Mouse (Mus musculus) kidney, postnatal 0 days (tissue): ENCODE data around the gene Akap9. TPM values are rescaled to one million over a fixed set of nuclear protein-coding genes. Genes with fewer than 3 reads are reported as not detected.
A peak's percentile ranks its signal among the peaks of the same experiment; 100 is the strongest.

Source experiments
- ATAC-seq: fragments of 200-750 bp; cut with Nextera tagmentation; replicated peaks from 2 replicates; pipeline ENCODE4 v1.8.0; 2017; ENCODE audit warnings: low read depth, moderate number of reproducible peaks, moderate TSS enrichment, moderate library complexity; ENCODE audit not compliant: low FRiP score
- DNase-seq: peaks from one replicate; pipeline ENCODE4 v3.0.0-alpha.2; 2016; ENCODE audit warnings: low spot score
- H3K27ac ChIP-seq: fragments of 300-500 bp; sonication (generic); 2 replicates; pipeline ENCODE4 v1.5.1; 2014; ENCODE audit warnings: mild to moderate bottlenecking
- H3K27me3 ChIP-seq: fragments of 300-500 bp; sonication (generic); 2 replicates; pipeline ENCODE4 v1.6.1; 2014; ENCODE audit warnings: low read length, mixed read lengths; ENCODE audit not compliant: insufficient read depth
- H3K36me3 ChIP-seq: fragments of 300-500 bp; sonication (generic); 2 replicates; pipeline ENCODE4 v1.6.1; 2014; ENCODE audit warnings: low read length, mixed read lengths; ENCODE audit not compliant: insufficient read depth
- H3K4me1 ChIP-seq: fragments of 300-500 bp; sonication (generic); replicated peaks from 2 replicates; pipeline ENCODE4 v1.6.1; 2014; ENCODE audit warnings: antibody characterized with exemption, low read length, mixed read lengths; ENCODE audit not compliant: insufficient read depth
- H3K4me2 ChIP-seq: fragments of 300-500 bp; sonication (generic); 2 replicates; pipeline ENCODE4 v1.6.1; 2014; ENCODE audit warnings: mild to moderate bottlenecking, low read length, moderate library complexity, mixed read lengths
- H3K4me3 ChIP-seq: fragments of 300-500 bp; sonication (generic); replicated peaks from 2 replicates; pipeline ENCODE4 v1.5.1; 2014; ENCODE audit warnings: low read depth, low read length
- H3K9ac ChIP-seq: fragments of 300-500 bp; sonication (generic); 2 replicates; pipeline ENCODE4 v1.6.1; 2014; ENCODE audit warnings: low read depth, low read length
- H3K9me3 ChIP-seq: fragments of 300-500 bp; sonication (generic); replicated peaks from 2 replicates; pipeline ENCODE4 v1.6.1; 2016; ENCODE audit warnings: low read length, inconsistent platforms, mixed read lengths
- CTCF ChIP-seq: IDR thresholded peaks from 2 replicates; pipeline ENCODE4 v1.5.1; 2016; ENCODE audit warnings: antibody characterized with exemption, low read depth, mild to moderate bottlenecking, moderate library complexity
- WGBS: fragments of 180-500 bp; shearing (Covaris S2); extraction: QIAGEN DNeasy Blood & Tissue Kit; methylation state at CpG from one replicate; pipeline ENCODE4 v1.1.7; 2014; 5-methylcytosine and 5-hydroxymethylcytosine counted together
- polyA plus RNA-seq: library from polyadenylated mRNA; unstranded; fragments of >200 nt; fragmentation: Nextera tagmentation; extraction: Ambion mirVana; gene quantifications from 2 replicates; pipeline ENCODE4 v1.2.1, GENCODE M21; 2015

Gene Akap9
- polyA plus RNA-seq, 1 experiment from 2014 or later = 110 TPM

- no peak overlapping the region for H3K4me3 ChIP-seq
- H3K9me3 ChIP-seq = no peaks in the 10 kb centered on the region
- H3K27ac ChIP-seq = no peak overlapping the region
- no peaks in the 10 kb centered on the region for H3K27me3 ChIP-seq
- no peaks in the 10 kb centered on the region for H3K4me1 ChIP-seq
- no peak overlapping the region for H3K4me2 ChIP-seq
- no peak for TF ChIP-seq CTCF
- no peak for DNase-seq
- no peaks in the 10 kb centered on the region for H3K36me3 ChIP-seq
- WGBS = 88% methylated on average over 2 of the region's 2 CpGs
- no peak for ATAC-seq
- H3K9ac ChIP-seq = no peak overlapping the region
Observed at GRCm38 (mm10) chr5:3922350-3922749, 5.5 kb upstream of the Akap9 start.

DNA sequence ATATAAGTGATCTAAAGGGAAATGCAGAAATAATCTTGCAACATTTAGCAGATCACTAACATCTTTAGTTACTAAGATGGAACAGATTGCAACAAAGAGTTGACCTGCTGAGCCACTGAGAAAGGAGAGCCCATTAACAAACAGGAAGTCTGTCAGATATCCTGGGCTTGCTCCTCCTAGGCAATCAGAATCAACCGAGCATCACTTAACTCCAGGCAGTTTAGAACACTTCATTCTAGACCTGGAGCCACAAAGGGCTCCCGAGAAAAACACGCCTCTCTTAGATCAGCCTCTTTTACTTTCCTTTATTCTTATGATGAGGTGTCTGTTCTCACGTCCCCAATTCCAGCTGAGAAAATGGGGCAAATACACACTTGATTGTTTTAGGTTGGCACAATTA lies 1.2 kb upstream of the Akap9 start:
- Histone ChIP-seq H3K4me1 (0 out of 2 replicates have a peak, but pooled peaks cover 7% of the 10 kb centered on the region), H3K36me3 (no peaks in the 10 kb centered on the region), H3K9ac (no peak overlapping the region), H3K27ac (no peak overlapping the region), H3K4me3 (no peak overlapping the region), H3K27me3 (no peaks in the 10 kb centered on the region), H3K9me3 (no peaks in the 10 kb centered on the region), H3K4me2 (no peak overlapping the region)
- no peak for TF ChIP-seq CTCF
- DNase-seq (no peak), ATAC-seq (no peak)
- WGBS = 31% methylated on average over 4 of the region's 4 CpGs

- no peak for TF ChIP-seq CTCF
- Histone ChIP-seq H3K9me3 (no peaks in the 10 kb centered on the region), H3K27ac (peak overlapping the region; percentile 95), H3K27me3 (no peaks in the 10 kb centered on the region), H3K4me2 (peak overlapping the region; percentile 74), H3K4me1 (0 out of 2 replicates have a peak, but pooled peaks cover 7% of the 10 kb centered on the region), H3K4me3 (peak overlapping the region; percentile 87), H3K36me3 (no peaks in the 10 kb centered on the region), H3K9ac (peak overlapping the region; percentile 95)
- peak; percentile 68 for ATAC-seq
- under 1% methylated on average over 12 of the region's 12 CpGs for WGBS
- DNase-seq = peak; percentile 54
Observed at GRCm38 (mm10) chr5:3928690-3929046, 814 bp downstream of the Akap9 start.

DNA sequence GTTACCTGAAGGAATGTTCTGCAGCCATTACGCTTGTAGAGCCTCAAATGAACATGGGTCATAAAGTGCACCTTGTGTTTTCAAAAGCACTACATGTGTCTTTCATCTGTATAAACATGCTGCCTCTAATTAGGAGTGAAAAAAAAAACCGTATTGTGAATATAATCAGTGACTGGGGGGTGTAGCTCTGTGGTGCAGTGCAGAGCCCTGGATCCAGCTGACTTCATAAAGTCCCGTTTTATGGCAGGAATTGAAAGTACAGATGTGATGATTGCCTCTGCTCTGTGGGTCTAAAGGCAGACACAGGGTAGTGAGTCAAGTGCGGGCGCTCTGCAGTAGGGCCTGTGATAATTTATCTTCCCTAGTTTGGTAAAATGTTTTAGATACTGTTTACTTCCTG lies 2.9 kb downstream of the Akap9 start:
- ATAC-seq (no peak), DNase-seq (no peak)
- no peak for TF ChIP-seq CTCF
- no peaks in the 10 kb centered on the region for H3K36me3 ChIP-seq
- H3K9ac ChIP-seq = no peak overlapping the region
- WGBS = 63% methylated on average over 5 of the region's 5 CpGs
- H3K27ac ChIP-seq = no peak overlapping the region
- H3K27me3 ChIP-seq = no peaks in the 10 kb centered on the region
- H3K9me3 ChIP-seq = no peaks in the 10 kb centered on the region
- H3K4me1 ChIP-seq = 0 out of 2 replicates have a peak, but pooled peaks cover 7% of the 10 kb centered on the region
- H3K4me3 ChIP-seq = no peak overlapping the region
- no peak overlapping the region for H3K4me2 ChIP-seq

DNA sequence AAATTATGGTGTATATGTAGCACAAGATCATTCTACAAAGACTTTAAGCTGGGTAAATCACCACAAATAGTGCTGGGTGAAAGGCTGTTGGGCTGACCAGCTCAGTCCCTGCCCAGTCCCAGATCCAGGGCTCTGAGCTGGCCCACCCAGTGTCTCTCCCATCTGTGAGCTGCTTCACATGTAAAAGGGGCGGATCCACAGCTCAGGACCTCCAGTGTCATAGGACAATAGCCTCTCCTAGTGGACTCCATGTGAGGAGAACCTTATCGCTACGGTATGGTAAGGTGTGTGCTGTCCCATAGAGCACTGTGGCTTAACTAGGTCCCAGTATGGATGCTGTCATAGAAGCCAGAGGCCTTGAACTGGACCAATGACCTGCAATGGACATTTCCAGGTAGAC lies 3.8 kb downstream of the Akap9 start:
- no peak overlapping the region for H3K9ac ChIP-seq
- ATAC-seq (no peak), DNase-seq (no peak)
- 0 out of 2 replicates have a peak, but pooled peaks cover 7% of the 10 kb centered on the region for H3K4me1 ChIP-seq
- H3K4me3 ChIP-seq = no peak overlapping the region
- H3K4me2 ChIP-seq = no peak overlapping the region
- no peak for TF ChIP-seq CTCF
- H3K9me3 ChIP-seq = no peaks in the 10 kb centered on the region
- 94% methylated on average over 3 of the region's 3 CpGs for WGBS
- H3K36me3 ChIP-seq = no peaks in the 10 kb centered on the region
- no peak overlapping the region for H3K27ac ChIP-seq
- no peaks in the 10 kb centered on the region for H3K27me3 ChIP-seq

DNA sequence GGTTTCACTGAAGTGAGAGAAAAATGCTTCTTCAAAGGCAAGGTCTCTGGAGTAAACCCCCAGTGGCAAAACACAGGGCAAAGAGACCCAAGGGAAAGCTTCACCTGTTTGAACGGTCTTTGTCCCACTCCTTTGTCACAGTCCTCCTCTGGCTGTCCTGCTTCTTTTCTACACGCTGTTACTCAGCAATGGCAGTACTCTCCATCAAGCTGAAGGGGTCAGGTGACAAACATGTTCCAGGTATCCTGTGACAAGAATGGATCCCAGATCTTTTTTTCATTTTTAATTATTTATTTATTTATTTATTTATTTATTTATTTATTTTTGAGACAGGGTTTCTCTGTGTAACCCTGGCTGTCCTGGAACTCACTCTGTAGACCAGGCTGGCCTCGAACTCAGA lies 5.7 kb downstream of the Akap9 start:
- Histone ChIP-seq H3K9ac (no peak overlapping the region), H3K4me3 (no peak overlapping the region), H3K36me3 (no peaks in the 10 kb centered on the region), H3K27me3 (no peaks in the 10 kb centered on the region), H3K4me2 (no peak overlapping the region), H3K4me1 (0 out of 2 replicates have a peak, but pooled peaks cover 7% of the 10 kb centered on the region), H3K27ac (no peak overlapping the region), H3K9me3 (no peaks in the 10 kb centered on the region)
- TF ChIP-seq CTCF = no peak
- WGBS = 97% methylated on average over 3 of the region's 3 CpGs
- ATAC-seq = no peak
- DNase-seq = no peak

GRCm38 (mm10) chr5:3935266-3935665 lies 7.4 kb downstream of the Akap9 start:
- H3K4me1 ChIP-seq = no peaks in the 10 kb centered on the region
- H3K27me3 ChIP-seq = no peaks in the 10 kb centered on the region
- H3K9ac ChIP-seq = no peak overlapping the region
- no peak for TF ChIP-seq CTCF
- 91% methylated on average over 5 of the region's 5 CpGs for WGBS
- no peak overlapping the region for H3K4me3 ChIP-seq
- H3K4me2 ChIP-seq = no peak overlapping the region
- no peaks in the 10 kb centered on the region; the same call in 1 of the 2 replicates for H3K36me3 ChIP-seq
- no peak overlapping the region for H3K27ac ChIP-seq
- DNase-seq (no peak), ATAC-seq (no peak)
- no peaks in the 10 kb centered on the region for H3K9me3 ChIP-seq
